Mouse (Mus musculus) B cell, adult 2 months (primary cell): Measurements from ENCODE around the gene Ccm2l.

ENCODE experiments used
- DNase-seq, 2 experiments: peaks; one replicate each; pipeline ENCODE4 v3.0.0; 2022

The Ccm2l gene

DNA sequence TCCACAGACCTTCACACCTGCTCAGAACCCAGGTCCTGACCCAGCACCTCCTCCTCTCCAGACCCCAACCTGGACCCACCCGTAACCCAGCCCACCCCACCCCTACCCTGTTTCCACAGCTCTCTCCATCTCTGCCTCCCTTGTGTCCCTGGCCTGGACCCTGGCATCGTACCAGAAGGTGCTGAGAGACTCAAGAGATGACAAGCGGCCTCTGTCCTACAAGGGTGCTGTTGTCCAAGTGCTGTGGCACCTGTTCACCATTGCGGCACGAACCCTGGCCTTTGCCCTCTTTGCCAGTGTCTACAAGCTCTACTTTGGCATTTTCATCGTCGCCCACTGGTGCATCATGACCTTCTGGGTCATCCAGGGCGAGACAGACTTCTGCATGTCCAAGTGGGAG is 11.9 kb upstream of the Ccm2l start:
- DNase-seq = no peak

DNA sequence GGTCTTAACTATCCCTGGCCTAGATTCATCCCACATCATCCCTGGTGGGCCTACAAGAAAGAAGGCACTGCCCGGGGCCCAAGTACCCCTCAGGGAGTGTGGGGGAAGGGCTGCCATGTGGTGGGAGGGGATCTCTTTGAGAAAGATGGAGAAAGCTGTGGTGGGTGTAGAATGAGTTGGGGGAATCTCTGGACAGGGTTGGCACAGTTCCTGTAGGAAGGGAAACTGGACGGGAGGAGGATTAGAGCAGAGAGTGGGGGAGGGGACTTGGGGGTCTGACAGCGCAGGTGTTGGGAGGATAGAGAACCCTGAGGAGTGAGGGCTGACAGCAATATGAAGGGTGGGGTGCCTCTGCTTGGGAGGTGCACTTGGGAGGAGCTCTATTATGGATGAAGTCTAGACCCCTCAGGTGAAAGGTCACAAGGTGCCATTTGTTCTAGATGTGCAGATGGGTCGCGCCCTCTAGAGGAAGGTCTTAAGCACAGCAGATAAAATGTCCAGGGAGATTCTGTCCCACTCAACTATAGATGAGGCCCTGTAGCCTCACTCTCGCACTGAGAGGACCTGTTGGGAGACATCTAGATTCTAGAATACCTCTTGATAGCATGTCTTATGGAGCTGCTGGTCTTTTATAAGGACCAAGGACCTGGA is 10.4 kb upstream of the Ccm2l start:
- peak in 1 of 2 experiments; percentile 25 for DNase-seq

DNA sequence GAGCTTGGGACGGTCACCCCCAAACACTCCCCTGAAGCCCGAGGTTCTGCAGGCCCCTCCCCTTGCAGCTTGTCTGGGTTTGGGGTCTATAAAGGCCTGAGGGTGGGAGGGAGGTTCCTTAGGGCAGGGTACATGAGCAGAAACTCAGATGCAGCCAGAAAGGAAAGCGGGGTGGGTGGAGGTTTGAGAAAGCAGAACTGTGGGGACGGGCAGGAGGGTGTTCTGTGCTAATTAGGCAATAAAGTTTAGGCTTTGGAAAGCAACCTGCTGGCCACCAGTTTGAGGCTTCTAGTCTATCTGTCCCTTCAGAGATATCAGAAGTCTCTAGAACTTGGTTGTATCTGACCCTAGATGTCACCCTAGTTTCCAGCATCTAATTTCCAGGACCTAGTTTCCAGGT is 7.4 kb upstream of the Ccm2l start:
- no peak for DNase-seq

DNA sequence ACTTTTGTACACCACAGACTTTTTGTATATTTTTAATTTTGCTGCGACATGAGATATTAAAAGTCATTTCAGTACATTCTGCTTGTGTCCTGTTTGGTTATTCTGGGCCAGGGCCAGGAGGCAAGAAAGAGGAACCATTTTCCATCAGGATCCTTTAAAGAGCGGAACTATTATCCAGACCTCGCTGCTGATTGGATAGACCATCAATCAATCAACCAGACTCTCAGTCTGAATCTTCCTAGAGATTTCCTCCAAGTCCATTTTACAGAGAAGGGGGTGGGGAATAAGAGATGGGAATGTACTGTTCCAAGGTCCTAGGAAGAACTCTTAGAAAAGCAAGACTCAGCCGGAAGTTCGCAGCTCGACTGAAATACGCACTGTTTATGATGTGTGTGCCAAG is 5.5 kb upstream of the Ccm2l start:
- DNase-seq = no peak

DNA sequence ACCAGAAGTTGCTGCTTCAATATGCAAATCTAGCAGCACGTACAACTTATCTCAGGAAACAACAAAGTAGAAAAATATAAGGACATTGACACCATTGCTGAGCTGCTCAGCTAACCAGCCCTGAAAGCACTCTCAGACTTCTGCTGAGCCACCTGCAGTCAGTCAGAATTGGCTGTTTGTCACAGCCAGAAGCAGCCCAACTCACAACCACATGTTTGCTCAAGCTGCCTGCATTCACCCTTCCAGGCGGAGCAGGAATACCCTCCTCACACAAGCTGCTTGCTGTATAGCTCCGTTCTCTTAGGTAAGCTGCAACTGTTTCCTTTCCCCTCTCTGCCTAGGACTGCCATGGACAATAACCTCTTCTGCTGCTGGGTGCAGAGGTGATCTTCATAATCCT is 2.4 kb upstream of the Ccm2l start:
- DNase-seq = no peak

DNA sequence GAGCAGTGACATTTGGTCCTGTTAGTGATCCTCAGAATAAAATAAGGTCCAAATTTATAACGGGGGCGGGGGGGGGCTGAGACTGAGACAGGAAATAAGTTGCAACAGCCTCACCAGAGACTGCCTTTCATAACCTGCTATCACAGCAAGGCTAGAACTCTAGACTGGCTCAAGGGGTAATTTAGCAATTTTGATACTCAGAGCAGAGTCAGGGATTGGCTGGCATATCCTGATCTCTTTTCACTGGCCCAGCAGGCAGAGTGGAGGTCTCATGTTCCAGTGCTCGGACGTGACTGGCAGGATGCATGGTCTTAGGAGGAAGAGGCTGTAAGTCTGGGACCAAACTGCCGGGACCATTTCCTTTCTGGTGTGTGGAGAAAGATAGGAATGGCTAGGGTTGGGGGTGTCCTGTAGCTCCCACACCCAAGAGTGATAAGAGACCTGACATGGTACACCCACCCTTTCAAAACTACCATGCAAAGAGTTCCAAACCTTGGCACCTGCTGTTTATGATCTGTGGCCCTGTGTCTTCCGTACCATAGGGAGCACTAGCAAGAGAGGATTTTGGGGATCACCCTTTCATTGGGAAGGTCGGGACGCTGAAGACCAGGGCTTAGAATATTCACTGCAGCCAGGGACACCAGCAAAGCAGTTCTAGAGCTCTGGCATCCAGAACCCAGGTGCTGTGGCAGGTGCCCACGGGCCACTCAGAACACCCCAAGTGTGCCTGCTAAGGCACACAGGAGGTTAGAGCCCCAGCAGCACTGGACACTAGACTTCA is 1.4 kb upstream of the Ccm2l start:
- no peak for DNase-seq

DNA sequence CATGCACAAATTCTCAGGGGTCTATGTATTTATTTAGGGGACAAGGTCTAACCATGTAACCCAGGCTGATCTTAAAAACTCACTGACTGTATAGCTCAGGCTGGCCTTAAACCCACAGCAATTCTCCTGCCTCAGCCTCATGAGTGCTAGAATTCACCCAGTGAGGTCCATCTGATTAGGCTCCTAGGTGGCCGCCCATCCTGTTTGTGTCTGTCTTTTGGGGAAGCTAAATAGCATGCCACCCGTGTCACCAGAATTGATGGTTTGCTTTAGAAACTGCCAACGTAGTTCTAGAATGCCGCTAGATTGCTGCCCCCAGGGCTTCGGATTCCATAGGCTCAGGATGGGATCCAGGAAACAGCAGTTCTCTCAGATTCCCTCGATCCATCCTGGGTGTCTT is 1.2 kb downstream of the Ccm2l start:
- DNase-seq = no peak

DNA sequence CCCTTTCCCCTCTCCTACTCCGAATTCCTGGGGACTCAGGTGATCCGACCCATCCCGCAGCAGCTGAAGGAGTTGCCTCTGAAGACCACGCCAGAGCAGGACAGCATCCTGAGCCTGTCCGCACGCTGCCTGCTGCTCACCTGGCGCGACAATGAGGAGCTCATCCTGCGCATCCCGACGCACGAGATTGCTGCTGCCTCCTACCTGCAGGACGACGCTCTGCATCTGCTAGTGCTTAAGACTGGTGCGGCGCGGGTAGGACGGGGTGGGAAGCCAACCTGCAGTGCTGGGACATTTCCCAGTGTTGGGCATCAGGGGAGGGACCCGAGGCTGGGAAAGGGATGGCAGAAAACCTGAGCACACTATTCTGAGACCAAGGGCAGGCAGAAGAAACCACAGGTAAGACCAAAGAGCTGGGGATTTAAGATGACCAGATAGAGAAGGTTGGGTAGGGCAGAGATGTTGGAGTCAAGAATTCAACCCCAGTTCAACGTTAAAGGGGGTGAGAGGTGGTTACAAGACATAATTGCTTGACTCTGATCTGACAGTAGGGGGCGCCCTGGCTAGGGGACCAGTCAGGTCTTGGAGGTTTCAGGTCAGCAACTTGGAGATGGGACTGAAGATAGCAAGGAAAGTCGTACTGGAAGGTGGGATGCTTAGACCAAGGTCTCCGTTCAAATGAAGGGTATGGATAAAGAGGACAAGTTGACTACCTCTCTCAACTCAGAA is 5.2 kb downstream of the Ccm2l start:
- DNase-seq = peak; percentile 69 to 71

DNA sequence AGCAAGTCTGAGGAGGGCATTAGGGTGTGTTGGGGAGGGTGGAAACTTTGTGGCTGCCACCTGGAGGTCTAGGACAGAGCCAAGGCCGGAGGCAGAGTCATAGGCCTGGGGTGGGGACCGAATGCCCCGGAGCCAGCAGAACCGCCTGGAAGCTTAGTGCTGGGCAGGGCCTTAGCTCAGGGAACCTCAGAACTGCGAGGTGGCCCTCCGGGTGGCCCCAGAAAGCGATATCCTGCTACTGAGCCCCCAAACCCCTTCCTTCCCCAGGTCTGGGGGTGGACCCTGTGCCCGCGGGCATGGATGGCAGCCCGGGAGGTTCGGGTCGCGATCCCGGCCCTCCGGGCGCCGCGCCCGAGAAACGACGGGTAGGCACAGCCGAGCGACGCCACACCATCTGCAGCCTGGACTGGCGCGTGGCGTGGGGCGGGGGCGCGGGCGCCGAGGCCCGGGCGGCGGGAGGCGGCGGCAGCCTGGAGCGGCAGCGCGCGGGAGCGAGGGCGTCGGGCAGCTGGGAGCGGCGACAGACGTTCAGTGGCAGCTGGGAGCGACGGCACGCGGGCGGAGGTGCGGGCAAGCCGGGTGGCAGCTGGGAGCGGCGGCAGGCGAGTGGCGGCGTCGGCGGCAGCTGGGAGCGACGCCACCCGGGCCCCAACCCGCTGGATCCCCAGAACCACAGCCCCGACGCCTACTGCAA is 5.9 kb downstream of the Ccm2l start:
- no peak for DNase-seq

DNA sequence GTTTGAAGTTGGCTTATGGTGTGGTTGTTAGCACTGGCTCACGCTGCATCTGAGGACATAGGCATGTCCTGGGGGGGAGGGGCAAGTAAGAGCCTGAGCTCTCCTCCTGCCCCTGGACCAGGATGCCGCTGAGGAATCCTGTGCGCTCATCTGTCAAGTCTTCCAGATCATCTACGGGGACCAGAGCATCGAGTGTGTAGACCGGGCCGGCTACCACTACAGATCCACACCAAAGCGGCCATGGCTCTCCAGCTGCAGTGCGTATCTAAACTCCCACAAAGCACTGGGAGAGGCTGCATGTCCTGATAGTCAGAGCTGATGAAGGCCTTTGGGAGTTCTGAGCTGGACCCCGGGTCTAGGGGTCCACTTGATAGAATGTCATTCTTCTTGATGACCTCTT is 8.9 kb downstream of the Ccm2l start:
- DNase-seq = no peak

DNA sequence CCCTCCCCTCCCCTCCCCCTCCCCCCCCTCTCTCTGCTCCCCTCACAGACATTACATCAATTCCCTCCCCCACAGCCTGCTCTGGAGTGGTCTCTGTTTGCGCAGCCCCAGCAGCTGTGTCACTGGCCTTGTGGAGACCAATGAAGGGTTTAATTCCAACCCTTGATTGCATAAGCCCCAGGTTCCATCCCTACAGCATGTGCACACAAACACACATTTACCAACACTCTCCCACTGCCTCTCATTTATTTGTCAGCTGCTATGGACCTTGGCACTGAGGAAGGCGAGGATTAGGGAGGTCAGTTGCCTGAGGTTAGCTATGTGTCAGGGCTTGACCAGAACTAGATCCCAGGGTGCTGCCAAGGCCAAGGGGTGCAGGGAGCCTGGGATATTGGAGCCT is 10.2 kb downstream of the Ccm2l start:
- no peak for DNase-seq

DNA sequence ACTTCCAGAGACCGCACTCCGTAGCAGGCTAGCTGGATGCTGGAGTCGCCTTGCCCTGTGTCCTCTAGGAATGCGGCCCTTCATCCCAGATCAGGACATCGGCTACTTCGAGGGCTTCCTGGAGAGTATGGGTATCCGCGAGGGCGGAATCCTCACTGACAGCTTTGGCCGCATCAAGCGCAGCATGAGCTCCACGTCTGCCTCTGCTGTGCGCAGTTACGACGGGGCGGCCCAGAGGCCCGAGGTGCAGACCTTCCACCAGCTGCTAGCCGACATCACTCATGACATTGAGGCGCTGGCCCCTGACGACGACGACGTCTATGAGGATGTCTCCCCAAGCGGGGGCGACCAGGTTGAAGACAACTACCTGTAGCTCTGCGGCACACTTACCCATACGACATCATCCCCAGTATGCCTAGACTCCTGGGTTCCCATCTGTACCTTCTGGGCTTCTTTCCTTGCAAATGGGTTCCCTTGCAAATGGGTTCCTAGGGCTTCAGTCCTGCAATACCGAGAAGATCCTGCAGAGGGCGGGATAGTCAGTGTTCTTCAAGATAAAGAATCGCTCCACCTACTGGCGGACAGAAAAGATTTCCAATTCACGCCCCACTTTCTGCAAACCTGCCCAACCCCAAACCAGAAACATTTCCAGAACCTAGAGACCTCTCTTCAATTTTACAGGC is 15.2 kb downstream of the Ccm2l start:
- DNase-seq = peak; percentile 87

DNA sequence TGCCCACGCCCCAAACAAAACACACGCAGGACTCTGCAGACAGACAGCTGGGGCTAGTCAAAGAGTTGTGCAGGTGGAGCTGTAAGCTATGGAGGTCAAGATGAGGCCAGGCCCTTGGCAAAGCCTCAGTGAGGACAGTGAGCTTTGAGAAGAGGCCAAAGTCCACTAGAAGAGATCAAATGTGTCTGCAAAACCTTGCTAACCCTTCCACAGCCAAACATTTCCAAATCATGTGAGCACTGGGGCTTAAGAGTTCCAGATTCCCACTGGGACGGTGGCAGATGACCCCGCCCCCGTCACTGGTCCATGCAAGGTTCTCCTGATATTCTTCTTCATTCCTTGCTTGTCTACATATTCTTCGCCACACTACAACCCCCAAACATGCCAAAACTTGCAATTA is 16.1 kb downstream of the Ccm2l start:
- DNase-seq = no peak

DNA sequence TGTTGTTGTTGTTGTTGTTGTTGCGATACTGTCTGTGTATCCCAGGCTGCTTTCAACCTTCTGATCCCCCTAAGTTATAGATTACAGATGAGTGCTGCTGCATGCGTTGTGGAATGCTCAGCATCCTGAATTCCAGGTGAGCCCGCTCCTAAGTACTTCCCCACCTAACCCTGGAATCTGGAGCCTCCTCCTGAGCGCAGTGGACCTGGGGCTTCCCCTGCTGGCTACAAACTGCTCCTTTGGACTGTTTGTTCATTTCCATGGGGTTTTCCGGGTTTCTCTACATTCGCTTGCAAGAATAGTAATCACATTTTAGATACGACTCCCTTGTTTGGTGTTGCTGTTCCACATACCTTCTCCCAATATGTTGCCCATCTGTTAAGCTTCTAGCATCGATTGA is 17.5 kb downstream of the Ccm2l start:
- DNase-seq = no peak

DNA sequence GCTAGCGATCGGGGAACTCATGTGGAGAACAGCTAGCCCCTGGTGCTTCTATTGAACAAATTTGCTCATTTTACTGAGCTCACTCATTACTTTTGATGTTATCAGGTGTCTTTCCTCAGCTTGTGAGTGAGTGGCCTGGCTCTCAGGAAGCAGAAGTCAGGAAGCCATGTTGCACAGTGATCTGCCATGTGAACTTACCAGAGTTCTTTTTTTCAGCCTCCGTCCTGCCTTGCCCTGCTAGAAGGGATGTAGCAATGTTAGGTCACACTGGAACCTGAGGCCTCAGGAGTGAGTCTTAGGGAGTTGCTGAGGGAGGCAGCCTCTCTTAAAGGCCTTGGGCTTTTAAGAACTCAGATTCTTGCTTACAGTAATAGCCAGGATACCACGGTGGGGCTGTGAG is 18.1 kb downstream of the Ccm2l start:
- no peak for DNase-seq

DNA sequence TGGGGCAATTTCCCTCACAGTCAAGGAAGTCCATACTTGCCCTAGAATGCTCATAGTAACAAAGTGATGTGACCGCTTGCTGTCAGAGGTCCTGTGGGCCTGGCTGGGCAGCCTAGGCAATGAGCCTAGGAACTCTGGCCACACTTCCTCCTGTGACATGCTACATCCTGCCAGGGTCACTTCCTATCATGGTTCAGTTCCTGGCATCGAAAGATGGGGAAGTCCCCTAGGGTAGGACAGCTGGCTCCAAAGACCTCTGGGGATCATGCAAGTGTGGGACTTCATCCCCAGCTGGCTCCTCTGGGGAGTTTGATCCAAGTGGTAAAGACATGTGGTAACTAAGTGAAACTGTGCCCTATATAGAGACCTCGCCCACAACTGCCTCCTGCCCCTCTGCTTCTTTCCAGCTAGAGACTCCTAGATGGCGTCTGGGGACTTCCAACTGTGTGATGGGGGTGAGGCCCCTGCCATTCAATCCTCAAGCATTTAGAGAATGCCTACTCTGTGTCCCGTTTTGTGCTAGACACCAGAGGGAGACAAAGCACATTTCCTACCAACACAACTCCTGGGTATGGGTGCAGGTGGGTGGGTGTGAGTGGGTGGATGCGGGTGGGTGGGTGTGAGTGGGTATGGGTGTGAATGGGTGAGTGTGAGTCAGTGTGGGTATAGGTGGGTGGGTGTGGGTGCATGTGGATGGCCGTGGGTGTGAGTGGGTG is 18.7 kb downstream of the Ccm2l start:
- DNase-seq = peak; percentile 52 to 56

DNA sequence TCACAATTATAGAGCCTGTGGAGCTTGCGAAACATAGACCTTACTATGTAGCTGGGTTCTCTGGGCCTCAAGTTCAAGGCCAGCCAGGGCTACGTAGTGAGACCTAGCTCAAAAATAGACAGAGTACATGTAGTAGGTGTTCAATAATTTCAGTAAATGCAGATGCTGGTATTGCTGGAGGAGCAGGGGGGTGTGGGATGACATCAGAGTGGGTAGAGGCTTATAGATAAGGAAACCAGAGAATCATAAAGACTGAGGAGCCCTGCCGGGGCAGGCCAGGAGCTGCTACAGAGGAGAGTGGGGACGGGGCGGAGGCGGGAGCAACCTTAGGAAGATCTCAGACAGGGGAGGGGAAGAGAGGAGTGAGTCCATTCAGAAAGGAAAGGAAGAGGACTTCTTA is 19.8 kb downstream of the Ccm2l start:
- DNase-seq = no peak

DNA sequence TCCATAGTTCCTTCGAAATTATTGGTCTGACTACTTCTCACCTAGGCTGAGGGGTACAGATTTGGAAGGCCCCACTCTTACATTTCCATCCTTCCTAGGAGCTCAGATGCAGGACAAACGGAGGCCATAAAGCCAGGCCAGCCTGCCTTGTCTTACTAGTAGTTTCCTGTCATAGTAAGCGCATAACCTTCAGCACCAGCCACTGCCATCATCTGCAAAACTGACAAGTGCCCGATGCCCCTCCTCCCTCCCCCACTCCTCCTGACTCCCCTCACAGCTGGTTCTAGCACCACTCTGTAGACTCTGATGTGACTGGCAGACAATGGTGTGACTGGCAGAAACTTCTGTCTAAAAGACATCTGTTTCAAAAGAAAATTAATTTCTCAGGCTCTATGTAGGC is 20.4 kb downstream of the Ccm2l start:
- DNase-seq = no peak

DNA sequence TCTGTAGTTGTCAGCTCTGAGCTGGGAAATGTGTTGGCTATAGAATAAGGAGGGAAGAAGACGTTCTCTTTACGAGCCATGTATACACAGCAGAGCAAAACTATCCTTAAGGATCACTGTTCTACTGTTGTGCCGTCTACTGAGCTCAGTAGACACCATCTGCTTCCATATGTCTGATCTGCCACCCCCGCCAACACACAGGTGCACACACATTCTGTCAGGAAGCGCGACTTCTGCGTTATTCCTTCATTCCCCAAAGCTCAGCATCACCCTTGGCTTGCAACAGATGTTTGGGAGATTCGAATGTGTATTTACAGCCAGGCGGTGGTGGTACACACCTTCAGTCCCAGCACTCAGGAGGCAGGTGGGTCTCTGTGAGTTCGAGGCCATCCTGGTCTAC is 21.3 kb downstream of the Ccm2l start:
- peak in 1 of 2 experiments; percentile 0 for DNase-seq

DNA sequence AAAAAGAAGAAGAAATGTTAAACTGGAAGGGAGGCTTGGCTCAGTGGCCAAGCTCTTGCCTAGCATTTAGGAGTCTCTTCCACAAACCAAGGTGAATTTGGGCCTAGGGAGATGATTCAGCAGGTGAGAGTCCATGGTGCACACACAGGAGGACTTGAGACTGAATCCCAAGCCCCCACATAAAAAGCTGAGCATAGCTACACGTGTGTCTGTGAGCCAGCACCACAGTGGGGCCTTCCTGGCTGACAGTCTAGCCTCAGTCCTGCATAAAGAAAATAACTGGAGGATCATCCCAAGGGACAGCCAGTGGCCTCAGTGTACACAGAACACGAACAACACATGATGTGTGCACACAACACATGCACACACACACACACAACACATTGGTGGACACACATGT is 23.6 kb downstream of the Ccm2l start:
- DNase-seq = no peak

DNA sequence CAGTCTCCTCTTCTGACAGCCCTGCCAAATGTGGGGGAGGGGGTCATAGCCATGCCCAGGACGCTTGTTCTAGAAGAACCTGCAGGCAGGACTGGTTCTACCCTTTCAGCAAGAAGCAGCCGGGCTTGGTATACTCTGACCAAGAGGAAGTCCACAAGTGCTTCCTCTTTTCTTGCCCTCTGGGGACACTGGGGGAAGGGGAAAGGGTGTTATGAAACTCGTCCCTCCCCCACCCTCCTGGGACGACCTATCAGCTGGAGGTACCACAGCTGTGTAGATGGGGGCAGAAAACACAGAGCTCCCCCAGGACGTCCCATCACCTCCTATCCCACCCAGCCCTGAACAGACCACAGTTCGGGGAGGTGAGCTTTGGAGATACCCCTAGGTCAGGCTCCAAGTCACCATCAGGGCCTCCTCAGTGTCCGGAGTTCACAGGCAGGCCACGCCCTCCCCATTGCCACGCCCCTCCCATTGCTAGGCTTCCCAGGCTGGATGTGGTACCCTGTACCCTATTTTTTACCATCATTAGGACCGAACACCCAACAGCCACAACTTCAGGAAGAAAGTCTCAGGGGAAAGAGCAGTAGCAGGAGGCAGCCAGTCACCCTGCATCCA is 24.9 kb downstream of the Ccm2l start:
- DNase-seq = peak; percentile 92 to 96
